Mouse (Mus musculus) hindbrain, embryonic 10.5 days (tissue): Measurements from ENCODE around the gene Fcna. TPM values are rescaled to one million over a fixed set of nuclear protein-coding genes. Genes with fewer than 3 reads are reported as not detected.

Experiments used
- DNase-seq: peaks from one replicate; pipeline ENCODE4 v3.0.0-alpha.2; 2017; ENCODE audit warnings: low spot score
- H3K27ac ChIP-seq: fragments of 300-500 bp; sonication (generic); 2 replicates; pipeline ENCODE4 v1.5.1; 2016; ENCODE audit warnings: mild to moderate bottlenecking, moderate library complexity
- H3K27me3 ChIP-seq: fragments of 300-500 bp; sonication (generic); 2 replicates; pipeline ENCODE4 v1.6.1; 2016; ENCODE audit warnings: mild to moderate bottlenecking; ENCODE audit not compliant: poor library complexity, insufficient read depth, severe bottlenecking
- H3K36me3 ChIP-seq: fragments of 300-500 bp; sonication (generic); 2 replicates; pipeline ENCODE4 v1.6.1; 2016; ENCODE audit warnings: mild to moderate bottlenecking, moderate library complexity
- H3K4me1 ChIP-seq: fragments of 300-500 bp; sonication (generic); replicated peaks from 2 replicates; pipeline ENCODE4 v1.6.1; 2016; ENCODE audit warnings: mild to moderate bottlenecking
- H3K4me3 ChIP-seq: fragments of 300-500 bp; sonication (generic); 2 replicates; pipeline ENCODE4 v1.5.1; 2016; ENCODE audit warnings: mild to moderate bottlenecking, moderate library complexity
- H3K9me3 ChIP-seq: fragments of 300-500 bp; sonication (generic); 2 replicates; pipeline ENCODE4 v1.6.1; 2016; ENCODE audit warnings: mild to moderate bottlenecking, moderate library complexity
- WGBS: fragments of 180-500 bp; shearing (Covaris S2); methylation state at CpG from one replicate; pipeline ENCODE4 v1.1.7; 2016; 5-methylcytosine and 5-hydroxymethylcytosine counted together
- polyA plus RNA-seq: library from polyadenylated mRNA; unstranded; fragments of >200 nt; fragmentation: Nextera tagmentation; extraction: Ambion mirVana; gene quantifications from 2 replicates; pipeline ENCODE4 v1.2.1, GENCODE M21; 2016

Fcna gene
- polyA plus RNA-seq, 1 experiment from 2014 or later, result 1.2 TPM

DNA sequence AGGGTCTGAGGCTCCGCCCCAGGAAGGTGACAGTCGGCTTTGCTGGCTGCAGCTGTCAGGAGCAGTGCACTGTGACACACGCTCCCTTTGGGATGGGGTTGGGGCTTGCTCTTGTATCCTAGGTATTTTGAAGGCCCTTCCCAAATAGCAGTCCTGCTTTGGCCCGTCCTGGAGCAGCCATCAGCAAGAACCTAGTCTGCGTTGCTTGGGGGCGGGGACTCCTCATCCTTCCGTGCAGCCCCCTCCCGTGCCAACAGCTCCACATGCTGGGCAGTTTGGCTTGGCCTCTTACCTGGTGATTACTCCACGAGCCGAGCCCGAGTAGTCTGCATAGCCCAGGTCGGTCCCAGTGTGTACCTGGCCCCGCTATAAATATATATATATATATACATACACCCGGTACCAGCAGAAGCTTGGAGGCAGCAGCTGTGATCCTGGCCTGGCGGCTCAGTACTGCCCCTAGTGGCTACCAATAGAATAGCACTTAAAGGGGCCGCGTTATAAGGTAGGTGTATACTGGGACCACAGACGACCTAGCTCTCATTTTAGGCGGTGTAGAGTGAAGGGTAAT is 46.5 kb downstream of the Fcna start, which contains the start of gene Ajm1:
Ajm1 (minus strand) TSS at position 464 of the 571 bp plus-strand sequence.
- no peak within 1 kb of the TSS for H3K27ac ChIP-seq
- peaks cover 67% of the 10 kb centered on the region for H3K4me1 ChIP-seq
- H3K27me3 ChIP-seq, result peaks cover 52% of the 10 kb centered on the region

GRCm38 (mm10) chr2:25580621-25581101 is 47.2 kb downstream of the Fcna start:
- Histone ChIP-seq H3K4me1 (peaks cover 74% of the 10 kb centered on the region), H3K27me3 (peaks cover 59% of the 10 kb centered on the region), H3K27ac (no peak overlapping the region), H3K36me3 (peaks cover 33% of the 10 kb centered on the region), H3K9me3 (no peaks in the 10 kb centered on the region), H3K4me3 (peak overlapping the region; percentile 46; the same call in 1 of the 2 replicates)
- no peak for DNase-seq
- WGBS, result 53% methylated on average over 6 of the region's 6 CpGs

More for the DNA sequence above, 46.5 kb downstream of the Fcna start, which contains the start of gene Ajm1:
- WGBS, result 5% methylated on average over 19 of the region's 19 CpGs
- Histone ChIP-seq H3K36me3 (peaks cover 40% of the 10 kb centered on the region), H3K9me3 (no peaks in the 10 kb centered on the region), H3K4me3 (peak within 1 kb of the TSS; percentile 46)
- peak; percentile 63 for DNase-seq

DNA sequence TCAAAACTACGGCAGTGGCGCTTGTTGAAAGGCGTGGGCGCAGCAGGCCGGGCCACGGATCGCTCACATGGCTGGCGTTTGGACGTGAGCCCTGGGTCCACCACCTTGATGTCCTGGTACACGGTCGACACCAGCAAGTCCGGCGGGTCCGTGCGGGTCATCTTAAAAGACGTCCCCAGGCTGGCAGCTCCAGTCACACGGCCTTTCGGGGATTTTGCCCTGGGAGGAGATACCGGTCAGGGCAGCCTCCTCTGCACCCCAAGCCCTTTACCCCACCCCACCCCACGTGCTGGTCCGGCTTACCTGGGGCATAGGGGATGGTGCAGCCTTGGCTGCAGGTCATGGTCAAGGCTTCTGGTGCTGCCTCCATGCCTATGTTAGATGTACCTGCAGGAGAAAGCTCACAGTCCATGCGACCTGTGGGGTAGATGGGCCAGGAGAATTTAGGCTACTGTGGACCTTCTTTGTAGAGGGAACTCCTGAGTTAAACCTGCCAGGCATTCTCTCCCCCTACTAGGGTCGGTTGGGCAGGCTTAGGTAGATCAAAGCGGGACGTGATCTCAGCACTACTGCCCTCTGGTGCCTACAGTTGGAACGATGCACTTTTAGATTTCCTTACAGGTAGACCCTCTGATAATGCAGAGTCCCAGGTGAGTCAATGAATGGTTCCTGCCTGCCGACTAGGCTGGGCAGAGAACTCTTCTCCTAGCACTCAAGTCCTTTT is 47.9 kb downstream of the Fcna start:
- H3K9me3 ChIP-seq, result no peaks in the 10 kb centered on the region
- 7% methylated on average over 27 of the region's 27 CpGs for WGBS
- no peak overlapping the region for H3K27ac ChIP-seq
- peaks cover 25% of the 10 kb centered on the region for H3K36me3 ChIP-seq
- peak overlapping the region; percentile 43 for H3K4me3 ChIP-seq
- no peak for DNase-seq
- peaks cover 62% of the 10 kb centered on the region for H3K27me3 ChIP-seq
- peaks cover 80% of the 10 kb centered on the region for H3K4me1 ChIP-seq

- H3K9me3 ChIP-seq, result no peaks in the 10 kb centered on the region
- 4% methylated on average over 77 of the region's 77 CpGs for WGBS
- peak overlapping the region; percentile 43 for H3K4me3 ChIP-seq
- peak; percentile 41 for DNase-seq
- H3K4me1 ChIP-seq, result peaks cover 84% of the 10 kb centered on the region
- no peak overlapping the region for H3K27ac ChIP-seq
- peaks cover 62% of the 10 kb centered on the region for H3K27me3 ChIP-seq
- H3K36me3 ChIP-seq, result peaks cover 17% of the 10 kb centered on the region
Measured at GRCm38 (mm10) chr2:25578796-25579736, 48.8 kb downstream of the Fcna start.

DNA sequence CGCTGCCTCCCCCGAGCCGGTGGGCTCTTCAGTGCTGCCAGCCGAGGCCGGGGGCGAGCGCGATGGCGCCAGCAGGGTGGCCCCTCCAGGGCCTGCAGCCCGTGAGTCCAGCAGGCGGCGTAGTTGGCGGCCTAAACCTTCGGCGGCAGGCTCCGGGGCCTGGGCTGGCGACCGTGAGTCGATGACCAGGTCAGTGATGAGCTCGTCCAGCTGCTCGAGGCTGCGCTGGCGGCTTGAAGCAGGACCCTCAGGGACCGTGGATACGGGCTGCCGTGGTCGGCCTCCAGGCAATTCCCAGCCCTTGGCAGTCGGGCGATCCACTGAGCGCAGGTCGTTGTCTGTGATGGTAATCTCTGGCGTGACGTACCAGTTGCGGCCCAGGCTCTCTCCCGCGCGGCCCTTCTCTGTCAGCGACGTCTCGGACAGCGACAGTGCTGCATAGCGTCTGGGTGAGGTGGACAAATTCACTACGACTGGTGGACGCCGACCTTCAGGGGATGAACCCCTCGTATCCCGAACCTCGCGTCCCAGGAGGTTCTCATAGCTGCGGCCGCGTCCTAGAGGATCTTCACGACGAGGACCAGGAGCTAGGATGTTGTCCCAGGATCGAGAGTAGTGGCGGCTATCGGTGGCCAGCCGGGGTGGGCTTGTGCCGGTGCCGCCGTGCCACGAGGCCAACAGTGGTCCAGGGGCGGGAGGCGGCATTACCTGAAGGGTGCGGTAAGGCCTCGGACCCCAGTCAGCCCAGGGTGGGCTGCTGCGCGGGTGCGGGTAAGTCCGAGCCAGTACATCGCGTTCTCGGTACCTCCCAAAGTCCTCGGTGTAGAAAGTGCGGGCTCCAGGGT is 49.7 kb downstream of the Fcna start:
- peak; percentile 70 for DNase-seq
- Histone ChIP-seq H3K9me3 (no peaks in the 10 kb centered on the region), H3K4me3 (peak overlapping the region; percentile 43), H3K27ac (no peak overlapping the region; the same call in 1 of the 2 replicates), H3K4me1 (peaks cover 88% of the 10 kb centered on the region), H3K36me3 (peaks cover 10% of the 10 kb centered on the region), H3K27me3 (peaks cover 62% of the 10 kb centered on the region)
- 4% methylated on average over 75 of the region's 75 CpGs for WGBS

DNA sequence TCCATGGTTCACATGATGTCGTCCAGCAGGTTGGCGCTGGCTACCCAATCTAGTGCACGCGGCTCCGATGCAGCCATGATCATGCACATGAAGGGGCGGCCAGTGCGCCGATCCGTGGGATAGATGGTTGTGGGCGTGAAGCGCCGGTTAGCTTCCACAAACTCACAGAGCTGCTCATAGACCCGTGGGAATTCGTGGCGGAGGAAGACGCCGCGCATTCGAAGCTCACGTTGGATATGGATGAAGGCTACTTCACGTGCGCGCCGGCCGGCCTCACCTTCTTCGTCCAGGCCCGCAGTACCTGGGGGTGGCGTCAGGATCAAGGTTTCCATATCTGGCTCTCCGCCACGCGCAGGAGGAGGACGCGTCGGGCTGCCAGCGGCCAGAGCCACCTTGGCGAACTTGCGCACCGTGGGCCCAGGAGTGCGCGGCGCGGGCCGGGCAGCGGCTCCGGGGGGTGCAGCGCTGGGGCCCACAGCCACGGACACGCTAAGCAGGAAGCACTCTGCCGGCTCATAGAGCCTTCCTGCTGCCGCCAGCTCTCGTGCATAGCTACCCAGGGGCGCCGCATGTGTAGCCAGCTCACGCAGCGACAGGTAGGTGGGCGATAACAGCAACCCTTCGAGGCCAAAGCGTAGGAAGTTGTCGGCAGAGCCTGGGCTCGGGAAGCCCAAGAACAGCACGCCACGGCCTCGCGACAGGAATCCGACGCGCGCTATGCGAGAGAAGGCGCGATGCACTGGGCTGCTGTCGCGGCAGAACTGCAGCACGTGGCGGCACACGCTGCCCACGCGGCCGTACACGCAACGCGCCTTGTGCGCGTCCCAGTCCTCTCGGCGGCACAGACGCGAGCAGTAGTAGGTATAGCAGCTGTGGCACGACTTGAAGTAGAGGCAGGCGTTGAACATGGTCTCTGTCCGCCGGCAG is 50.6 kb downstream of the Fcna start:
- peaks cover 85% of the 10 kb centered on the region for H3K4me1 ChIP-seq
- H3K27me3 ChIP-seq, result peaks cover 62% of the 10 kb centered on the region
- peak overlapping the region; percentile 43 for H3K4me3 ChIP-seq
- H3K36me3 ChIP-seq, result peaks cover 10% of the 10 kb centered on the region
- H3K27ac ChIP-seq, result no peak overlapping the region; the same call in 1 of the 2 replicates
- H3K9me3 ChIP-seq, result no peaks in the 10 kb centered on the region
- peak; percentile 23 for DNase-seq
- WGBS, result 14% methylated on average over 92 of the region's 92 CpGs

DNA sequence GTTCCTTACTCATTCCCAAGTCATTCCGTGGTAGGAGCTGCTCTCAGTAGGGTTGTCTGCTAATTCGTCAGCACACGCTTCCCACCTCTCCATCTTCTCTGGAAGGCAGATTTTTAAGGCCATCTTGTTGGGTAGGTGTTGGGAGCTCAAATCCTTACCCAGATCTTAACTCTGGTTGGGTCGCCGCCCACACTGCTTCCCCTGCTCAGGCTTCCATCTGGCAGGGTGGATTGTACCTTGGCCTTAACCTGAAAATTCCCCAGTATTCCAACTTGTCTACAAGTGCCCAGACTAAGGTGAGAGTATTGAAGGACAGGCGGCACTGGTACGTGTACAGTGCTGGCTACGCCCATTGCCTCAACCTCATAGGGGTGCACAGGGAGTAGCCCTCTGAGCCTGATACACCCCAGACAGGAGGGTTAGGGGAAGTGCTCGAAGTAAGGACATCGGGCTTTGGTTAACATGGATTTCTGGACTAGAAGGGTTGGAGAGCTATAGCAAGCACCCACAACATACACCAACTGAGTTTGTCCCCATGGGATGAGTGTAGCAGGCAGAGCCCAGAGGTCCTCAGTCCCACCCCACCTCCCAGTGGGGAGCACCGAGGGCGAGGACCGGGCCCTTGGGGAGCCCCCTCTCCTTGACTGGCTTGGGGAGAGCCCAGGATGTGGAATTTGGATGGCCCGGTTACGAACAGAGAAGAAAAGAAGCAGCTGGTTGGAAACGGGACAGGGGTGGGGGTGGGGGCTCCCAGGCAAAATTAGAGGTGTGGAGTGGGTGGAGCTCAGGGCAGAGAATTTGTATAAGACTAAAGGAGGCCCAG is 51.6 kb downstream of the Fcna start:
- DNase-seq, result no peak
- 73% methylated on average over 16 of the region's 16 CpGs for WGBS
- H3K27ac ChIP-seq, result no peak overlapping the region
- peaks cover 19% of the 10 kb centered on the region for H3K36me3 ChIP-seq
- H3K9me3 ChIP-seq, result no peaks in the 10 kb centered on the region
- peaks cover 76% of the 10 kb centered on the region for H3K4me1 ChIP-seq
- H3K27me3 ChIP-seq, result peaks cover 59% of the 10 kb centered on the region
- H3K4me3 ChIP-seq, result peak overlapping the region; percentile 73; the same call in 1 of the 2 replicates

DNA sequence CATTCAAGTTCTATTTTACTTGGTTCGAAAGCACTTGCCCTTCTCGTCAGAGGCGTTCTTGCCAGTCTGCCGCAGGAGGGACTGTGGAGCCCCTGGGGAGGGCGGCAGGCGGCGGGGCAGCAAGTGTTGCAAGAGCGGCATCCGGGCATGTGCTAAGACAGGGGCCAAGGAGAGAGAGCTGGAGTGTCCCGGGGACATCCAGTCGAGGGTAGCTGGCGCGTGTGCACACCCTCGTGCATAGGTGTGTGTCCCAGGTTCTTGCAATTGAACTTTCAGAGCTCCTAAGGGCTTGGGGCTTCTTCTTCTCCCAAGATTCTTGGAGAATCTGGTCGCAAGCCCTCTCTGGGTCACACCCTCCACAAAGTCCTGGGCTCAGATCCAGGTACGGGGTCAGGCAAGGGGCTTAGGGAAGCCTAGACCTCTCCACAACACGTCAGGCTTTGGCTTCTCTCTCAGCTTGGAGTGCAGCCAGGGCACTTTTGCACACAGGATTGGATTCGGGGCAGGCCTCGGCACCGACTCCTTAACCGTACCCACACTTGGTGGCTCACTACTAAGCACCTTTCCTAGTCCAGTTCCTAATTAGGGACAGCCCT is 52.3 kb downstream of the Fcna start:
- 17% methylated on average over 21 of the region's 21 CpGs for WGBS

More for the DNA sequence above, 52.3 kb downstream of the Fcna start:
- Histone ChIP-seq H3K9me3 (no peaks in the 10 kb centered on the region), H3K4me1 (peaks cover 69% of the 10 kb centered on the region), H3K36me3 (peaks cover 26% of the 10 kb centered on the region), H3K27me3 (peaks cover 52% of the 10 kb centered on the region), H3K27ac (peak overlapping the region; percentile 93), H3K4me3 (peak overlapping the region; percentile 73)
- no peak for DNase-seq
